Mouse (Mus musculus) mouse trophoblast stem cell (cell line): ENCODE measurements around the gene Kcnab3.

Experiments used
- in situ Hi-C, 2 experiments: fragments of 300-500 bp; cut with MseI, MboI; formaldehyde crosslinking; loops; 2 replicates in 1 of 2; 3 replicates in 1 of 2; pipeline ENCODE4 v1.15.1; 2025

Gene Kcnab3

DNA sequence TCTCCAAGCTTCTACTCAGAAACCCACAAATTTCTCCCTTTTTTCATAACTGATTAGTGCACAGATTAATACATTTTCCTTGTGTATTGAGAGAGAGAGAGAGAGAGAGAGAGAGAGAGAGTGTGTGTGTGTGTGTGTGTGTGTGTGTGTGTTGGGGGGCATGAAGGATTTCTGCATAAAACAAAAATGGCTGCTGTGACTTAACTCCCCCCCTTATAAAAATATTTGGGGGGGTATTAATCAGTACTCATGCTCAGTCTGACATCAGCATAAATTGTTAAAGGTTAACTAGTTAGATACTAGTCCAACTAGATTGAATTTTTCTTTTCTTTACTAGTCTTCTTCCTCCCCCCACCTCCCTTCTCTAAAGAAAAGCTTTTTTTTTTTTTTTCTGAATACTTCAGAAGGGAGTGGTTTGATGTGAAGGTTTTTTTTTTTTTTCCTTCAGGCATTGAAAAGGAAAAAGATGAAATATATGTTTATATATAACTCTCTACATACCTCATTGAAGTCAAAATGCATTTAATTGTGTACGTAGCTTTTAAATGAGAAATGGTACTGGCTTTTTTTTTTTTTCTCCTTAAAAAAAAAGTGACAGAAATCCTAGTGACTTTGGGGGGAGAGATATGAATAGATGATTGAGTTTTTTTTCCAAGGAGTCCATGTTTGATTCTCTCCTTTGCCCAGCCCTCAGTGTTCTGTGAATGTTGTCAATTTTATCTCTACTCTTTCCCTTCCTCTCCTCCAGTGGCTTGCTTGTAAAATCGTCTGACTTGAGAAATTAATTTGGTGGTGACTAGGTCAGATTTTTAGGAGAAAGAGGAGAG is 44.1 kb downstream of the Kcnab3 start:
- in situ Hi-C loops, result no loop called here

GRCm38 (mm10) chr11:69370817-69371215 is 44.8 kb downstream of the Kcnab3 start:
- in situ Hi-C loops, result no loop called here

DNA sequence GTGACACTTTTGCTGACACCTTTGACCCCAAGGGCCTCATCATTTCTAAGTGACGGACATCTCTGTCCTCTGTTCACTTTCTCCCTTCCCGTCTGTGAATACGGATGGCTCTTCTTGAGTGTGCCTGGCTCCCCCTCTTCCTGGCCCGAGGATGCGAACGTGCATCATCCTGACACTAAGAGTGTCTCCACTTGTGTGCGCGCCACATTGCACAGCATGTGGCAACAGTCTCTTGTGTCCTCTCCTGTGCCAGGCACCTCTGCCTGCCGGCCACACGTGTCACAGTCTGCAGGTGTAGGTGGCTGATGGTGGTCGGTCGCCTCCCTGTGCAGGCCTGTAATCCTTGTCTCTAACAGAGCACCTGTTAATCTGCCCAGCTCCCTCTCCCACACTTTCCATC is 45.5 kb downstream of the Kcnab3 start:
- in situ Hi-C loops, result no loop called here

- in situ Hi-C loops, result no loop called here
These were observed 46.2 kb downstream of the Kcnab3 start for GRCm38 (mm10) chr11:69372056-69372779.

DNA sequence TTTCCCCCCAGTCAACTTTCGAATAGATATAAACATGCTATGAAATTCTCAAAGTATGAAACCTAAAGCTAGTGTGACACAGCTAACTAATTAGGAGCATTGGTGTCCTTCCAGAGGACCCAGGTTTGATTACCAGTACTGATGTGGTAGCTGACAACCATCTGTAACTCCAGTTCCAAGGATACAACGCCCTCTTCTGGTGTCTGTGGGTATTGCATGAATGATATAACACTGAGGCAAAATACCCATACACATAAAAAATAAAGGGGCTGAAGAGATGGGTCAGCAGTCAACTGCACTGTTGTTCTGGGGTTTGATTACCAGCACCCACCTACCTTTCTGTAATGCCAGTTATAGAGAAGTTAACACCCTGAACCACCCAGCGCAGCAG is 46.7 kb downstream of the Kcnab3 start:
- in situ Hi-C loops, result no loop called here

GRCm38 (mm10) chr11:69373223-69373965 is 47.3 kb downstream of the Kcnab3 start:
- in situ Hi-C loops, result no loop called here

GRCm38 (mm10) chr11:69375646-69376045 is 49.6 kb downstream of the Kcnab3 start:
- in situ Hi-C loops, result no loop called here

DNA sequence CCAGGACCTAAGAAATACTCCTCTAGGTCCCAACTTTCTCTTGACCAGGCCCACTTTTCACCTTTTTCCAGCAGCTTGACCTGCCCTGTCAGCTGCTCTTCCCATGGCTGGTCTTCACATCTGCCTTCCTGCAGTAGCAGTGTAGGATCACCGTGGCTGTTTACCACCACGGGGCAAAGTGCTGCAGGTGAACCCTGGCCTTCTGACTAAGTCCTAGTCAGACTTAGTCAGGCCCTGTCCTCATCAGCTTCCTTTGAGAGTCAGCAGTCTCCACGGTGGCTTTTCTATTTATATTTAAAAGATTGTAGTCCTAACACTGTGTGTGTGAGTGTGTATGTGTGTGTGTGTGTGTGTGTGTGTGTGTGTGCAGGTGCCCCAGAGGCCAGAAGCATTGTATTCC is 51.7 kb downstream of the Kcnab3 start:
- in situ Hi-C loops, result no loop called here

DNA sequence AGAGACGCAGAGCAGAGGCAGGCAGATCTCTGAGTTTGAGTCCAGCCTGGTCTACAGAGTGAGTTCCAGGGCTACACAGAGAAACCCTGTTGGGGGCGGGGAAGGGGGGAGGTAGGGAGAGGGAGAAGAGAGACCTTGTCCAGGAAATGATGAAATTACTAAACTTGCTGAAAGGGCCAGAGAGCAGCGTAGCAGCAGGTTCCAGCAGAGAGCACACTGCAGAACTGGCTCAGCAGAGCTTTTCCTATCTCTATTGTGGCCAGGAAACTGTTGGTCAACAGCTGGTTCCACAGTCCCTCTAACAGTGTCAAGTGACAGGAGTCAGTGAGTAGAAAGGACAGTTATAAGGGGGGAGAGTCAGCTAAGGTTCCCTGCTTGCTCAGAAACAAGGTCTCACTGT is 53.5 kb downstream of the Kcnab3 start:
- in situ Hi-C loops, result no loop called here

DNA sequence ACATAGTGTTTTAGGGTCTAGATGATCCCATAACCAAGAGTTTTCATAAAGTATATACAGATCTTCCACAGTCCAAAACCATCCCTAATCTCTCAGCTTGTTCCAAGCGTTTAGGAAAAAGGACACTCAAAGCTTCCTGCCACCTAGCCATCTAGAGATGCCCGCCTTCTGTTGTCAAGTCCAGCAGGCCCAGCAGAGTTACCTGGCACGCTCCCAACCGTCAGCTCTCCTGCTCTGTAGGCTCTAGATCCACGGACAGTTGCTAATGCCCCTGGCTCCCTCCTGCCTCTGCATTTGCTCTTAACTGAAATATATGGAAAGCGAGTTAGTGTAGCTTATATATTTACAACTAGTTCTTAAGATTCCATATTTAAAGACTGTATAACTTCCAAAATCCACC is 55.3 kb downstream of the Kcnab3 start:
- in situ Hi-C loops, result no loop called here
